ENCODE assay signal across 8 mouse cellular contexts in the genomic region with DNA sequence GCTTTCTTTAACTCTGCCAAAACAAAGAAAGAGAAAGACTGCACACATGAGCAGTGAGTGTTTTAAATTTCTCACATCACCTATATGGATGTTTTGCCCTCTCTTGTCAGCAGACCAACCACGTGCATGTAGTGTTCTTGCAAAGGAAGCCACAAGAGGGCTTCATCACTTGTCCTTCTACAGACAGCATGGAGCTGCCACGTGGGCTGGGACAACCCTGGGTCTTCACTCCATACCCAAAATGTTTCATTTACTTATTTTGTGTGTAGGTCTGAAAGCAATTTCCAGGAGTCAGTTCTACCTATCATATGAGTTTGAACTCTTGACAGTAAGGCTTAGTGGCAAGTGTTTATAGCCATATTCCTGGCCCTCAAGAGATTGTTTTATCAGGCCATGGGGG. TPM values are rescaled to one million over a fixed set of nuclear protein-coding genes. Genes with fewer than 3 reads are reported as not detected.
DNase-seq lines count a peak whose midpoint lies in the region; ATAC-seq lines count a peak whose summit lies in the region.

No protein-coding gene starts in this region.

- H3K4me1 ChIP-seq in forebrain, embryonic 16.5 days (replicated peaks; ENCODE audit: control insufficient read depth, insufficient read depth, low read length): peaks cover 24% of the 10 kb centered on the region
- H3K4me1 ChIP-seq in limb, embryonic 15.5 days: peaks cover 19% of the 10 kb centered on the region
- H3K4me1 ChIP-seq in neural tube, embryonic 12.5 days: peaks cover 21% of the 10 kb centered on the region

- H3K27ac ChIP-seq in forebrain, embryonic 16.5 days (ENCODE audit: low read length): no peak overlapping the region
- H3K27ac ChIP-seq in limb, embryonic 15.5 days: no peak overlapping the region
- H3K27ac ChIP-seq in neural tube, embryonic 12.5 days: no peak overlapping the region

- H3K36me3 ChIP-seq in forebrain, embryonic 16.5 days (ENCODE audit: control insufficient read depth, insufficient read depth): peaks cover 31% of the 10 kb centered on the region
- H3K36me3 ChIP-seq in limb, embryonic 15.5 days: peaks cover 46% of the 10 kb centered on the region
- H3K36me3 ChIP-seq in neural tube, embryonic 12.5 days: peaks cover 44% of the 10 kb centered on the region

- H3K9me3 ChIP-seq in forebrain, embryonic 16.5 days (ENCODE audit: control insufficient read depth, low read length): no peaks in the 10 kb centered on the region
- no peaks in the 10 kb centered on the region for H3K9me3 ChIP-seq in limb, embryonic 15.5 days
- no peaks in the 10 kb centered on the region for H3K9me3 ChIP-seq in neural tube, embryonic 12.5 days

- H3K9ac ChIP-seq in forebrain, embryonic 16.5 days (replicated peaks; ENCODE audit: low read depth, low read length): peak overlapping the region; percentile 94; the same call in 1 of the 2 replicates
- H3K9ac ChIP-seq in limb, embryonic 15.5 days: peak overlapping the region; percentile 94
- H3K9ac ChIP-seq in neural tube, embryonic 12.5 days: peak overlapping the region; percentile 93

- 0% methylated on average over 2 of the region's 2 CpGs for WGBS in forebrain, embryonic 16.5 days
- 0% methylated on average over 2 of the region's 2 CpGs for WGBS in limb, embryonic 15.5 days
- 0% methylated on average over 2 of the region's 2 CpGs for WGBS in neural tube, embryonic 12.5 days

- peak overlapping the region; percentile 79 for H3K4me3 ChIP-seq in forebrain, embryonic 16.5 days (replicated peaks; ENCODE audit: low read length)
- H3K4me3 ChIP-seq in limb, embryonic 15.5 days: peak overlapping the region; percentile 74
- peak overlapping the region; percentile 77 for H3K4me3 ChIP-seq in neural tube, embryonic 12.5 days

- peak overlapping the region; percentile 62 for H3K4me2 ChIP-seq in forebrain, embryonic 16.5 days (ENCODE audit: low read length)
- peak overlapping the region; percentile 67 for H3K4me2 ChIP-seq in limb, embryonic 15.5 days
- peak overlapping the region; percentile 83 for H3K4me2 ChIP-seq in neural tube, embryonic 12.5 days (replicated peaks)

- no peaks in the 10 kb centered on the region for H3K27me3 ChIP-seq in forebrain, embryonic 16.5 days (replicated peaks; ENCODE audit: control insufficient read depth, insufficient read depth, low read length)
- H3K27me3 ChIP-seq in limb, embryonic 15.5 days: no peaks in the 10 kb centered on the region
- H3K27me3 ChIP-seq in neural tube, embryonic 12.5 days (replicated peaks): no peaks in the 10 kb centered on the region

- no peak for ATAC-seq in forebrain, embryonic 16.5 days
- no peak for ATAC-seq in limb, embryonic 15.5 days (ENCODE audit: insufficient number of reproducible peaks, low FRiP score, low TSS enrichment, low read depth)
- ATAC-seq in neural tube, embryonic 12.5 days (ENCODE audit: low FRiP score, low read depth): no peak

- peak; percentile 32 for DNase-seq in kidney, adult 9 months
- DNase-seq in kidney, postnatal 14 days: no peak
- DNase-seq in adrenal gland, postnatal 14 days: peak; percentile 47
- DNase-seq in cerebellum, postnatal 14 days: no peak
- no peak for DNase-seq in urinary bladder, postnatal 10 days (ENCODE audit: low spot score)

RNA-seq across cellular contexts. Expression of gene Pbrm1, which starts 1.1 kb away (rescaled TPM):
- 59.7 and 59.9 TPM in 2 replicates for total RNA-seq in adrenal gland, postnatal 14 days (2021)
- 154 and 170 TPM in 2 replicates for polyA plus RNA-seq in forebrain, embryonic 16.5 days (2015; fragmentation: Nextera tagmentation; extraction: Ambion mirVana)
- polyA plus RNA-seq in limb, embryonic 15.5 days (2015; fragmentation: Nextera tagmentation; extraction: Ambion mirVana): 106 and 117 TPM in 2 replicates
- polyA plus RNA-seq in neural tube, embryonic 12.5 days (2016; fragmentation: Nextera tagmentation; extraction: Ambion mirVana): 179 and 184 TPM in 2 replicates

RNA-seq across cellular contexts. Expression of gene Gnl3, which starts 1.1 kb away (rescaled TPM):
- 87.7 and 93.9 TPM in 2 replicates for total RNA-seq in adrenal gland, postnatal 14 days (2021)
- 57.6 and 61.9 TPM in 2 replicates for polyA plus RNA-seq in forebrain, embryonic 16.5 days (2015; fragmentation: Nextera tagmentation; extraction: Ambion mirVana)
- polyA plus RNA-seq in limb, embryonic 15.5 days (2015; fragmentation: Nextera tagmentation; extraction: Ambion mirVana): 105 and 113 TPM in 2 replicates
- 68.0 and 79.4 TPM in 2 replicates for polyA plus RNA-seq in neural tube, embryonic 12.5 days (2016; fragmentation: Nextera tagmentation; extraction: Ambion mirVana)

RNA-seq across cellular contexts. Expression of gene Spcs1, which starts 16.4 kb away (rescaled TPM):
- total RNA-seq in adrenal gland, postnatal 14 days (2021): 221 and 225 TPM in 2 replicates
- polyA plus RNA-seq in forebrain, embryonic 16.5 days (2015; fragmentation: Nextera tagmentation; extraction: Ambion mirVana): 278 and 305 TPM in 2 replicates
- 417 and 446 TPM in 2 replicates for polyA plus RNA-seq in limb, embryonic 15.5 days (2015; fragmentation: Nextera tagmentation; extraction: Ambion mirVana)
- 299 and 309 TPM in 2 replicates for polyA plus RNA-seq in neural tube, embryonic 12.5 days (2016; fragmentation: Nextera tagmentation; extraction: Ambion mirVana)

RNA-seq across cellular contexts. Expression of gene Glt8d1, which starts 16.7 kb away (rescaled TPM):
- 35.3 and 42.0 TPM in 2 replicates for total RNA-seq in adrenal gland, postnatal 14 days (2021)
- polyA plus RNA-seq in forebrain, embryonic 16.5 days (2015; fragmentation: Nextera tagmentation; extraction: Ambion mirVana): 51.8 and 54.2 TPM in 2 replicates
- polyA plus RNA-seq in limb, embryonic 15.5 days (2015; fragmentation: Nextera tagmentation; extraction: Ambion mirVana): 62.8 and 67.4 TPM in 2 replicates
- 59.0 and 65.4 TPM in 2 replicates for polyA plus RNA-seq in neural tube, embryonic 12.5 days (2016; fragmentation: Nextera tagmentation; extraction: Ambion mirVana)

Comparison
In these comparisons a context has a peak if more than half of its experiments do, and no peak if none do; other contexts are left out.
1. DNase-seq: peak in kidney, adult 9 months (single experiment) and adrenal gland, postnatal 14 days (single experiment); none in kidney, postnatal 14 days (single experiment), cerebellum, postnatal 14 days (0 of 2) and urinary bladder, postnatal 10 days (single experiment).
2. Peak in every context shown above with its lines, with median percentiles within 50 percentile points of each other: H3K4me2 ChIP-seq, H3K4me3 ChIP-seq and H3K9ac ChIP-seq.